Mouse (Mus musculus) Patski (cell line): ENCODE data around the gene Atxn7l3b. TPM values are rescaled to one million over a fixed set of nuclear protein-coding genes. Genes with fewer than 3 reads are reported as not detected.

Experiments
- ATAC-seq: fragments of 100-300 bp; one replicate; pipeline ENCODE4 v1.8.0; 2021
- CTCF ChIA-PET: fragments of 350-600 bp; sonication (Branson Sonifier 250); formaldehyde crosslinking; loops from one replicate; lab custom pipeline; 2022; ENCODE audit warnings: inconsistent platforms; lab: Charles Lee
- POLR2A ChIA-PET: fragments of 350-600 bp; sonication (Branson Sonifier 250); formaldehyde crosslinking; loops from one replicate; lab custom pipeline; 2022; ENCODE audit warnings: antibody characterized with exemption, inconsistent platforms; lab: Charles Lee
- DNase-seq: peaks from one replicate; pipeline ENCODE4 v3.0.0-alpha.2; 2011; ENCODE audit warnings: low read depth, low spot score
- H3K27me3 ChIP-seq: fragments of 371-371 bp; one replicate; pipeline ENCODE4 v1.5.1; 2021
- CTCF ChIP-seq: fragments of 100-300 bp; IDR thresholded peaks from one replicate; pipeline ENCODE4 v1.5.1; 2021
- in situ Hi-C: fragments of 300-500 bp; cut with MboI; formaldehyde crosslinking; loops from 3 replicates; pipeline ENCODE4 v1.11.1; 2018; ENCODE audit warnings: low pct_unique_long_range_greater_than_20kb, mixed read lengths
- polyA plus RNA-seq: library from polyadenylated mRNA; unstranded; gene quantifications from one replicate; pipeline ENCODE4 v1.2.3, GENCODE M21; 2021

Atxn7l3b gene
- polyA plus RNA-seq, 1 experiment from 2014 or later, result 64.7 TPM

DNA sequence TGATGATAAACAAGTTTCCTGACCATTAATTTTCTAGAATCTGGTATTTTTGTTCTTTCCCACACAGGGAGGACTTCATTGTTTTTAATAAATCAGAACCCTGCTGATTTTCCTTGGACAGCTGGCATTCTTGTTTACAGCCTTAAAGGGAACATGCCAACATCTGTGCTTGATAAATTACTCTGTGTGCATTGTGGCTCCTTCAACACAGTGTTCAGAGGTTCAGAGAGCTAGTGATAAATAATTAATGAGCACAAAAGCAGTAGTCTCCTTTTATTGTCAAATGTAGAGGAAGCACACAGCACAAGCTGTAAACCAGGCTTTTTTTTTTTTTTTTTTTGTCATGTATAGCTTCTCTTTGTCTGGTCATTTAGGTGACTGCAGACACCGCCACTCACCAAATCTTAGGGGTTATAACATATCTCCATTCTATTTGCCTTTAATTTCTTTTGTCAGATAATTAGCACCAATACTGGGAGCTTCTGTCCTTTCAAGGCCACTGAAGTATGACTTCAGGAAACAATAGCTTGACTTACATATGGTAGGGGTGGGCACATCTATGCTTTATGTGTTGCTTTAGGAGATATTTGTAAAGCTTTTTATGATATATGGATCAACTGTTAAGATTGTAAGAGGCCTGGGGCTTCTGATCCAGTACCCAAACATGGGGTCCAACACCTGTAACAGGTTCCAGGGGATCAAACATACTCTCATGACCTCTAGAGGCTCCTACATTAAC lies 52.0 kb downstream of the Atxn7l3b start:
- in situ Hi-C loops, result no loop called here
- ChIA-PET CTCF (interaction anchor here (1.6 kb wide), 1 partner anchor 31 kb away, joined by 3 read pairs; no protein-coding TSS in a partner anchor), POLR2A (no interaction called here)
- TF ChIP-seq CTCF, result no peak
- no peaks in the 10 kb centered on the region for H3K27me3 ChIP-seq
- DNase-seq, result no peak
- no peak for ATAC-seq
